Mouse (Mus musculus) monocyte, adult 59 days (primary cell): Measurements from ENCODE around the gene Ilf2. TPM values are rescaled to one million over a fixed set of nuclear protein-coding genes. Genes with fewer than 3 reads are reported as not detected.

Source experiments
- total RNA-seq, 2 experiments: library from RNA; stranded (reverse); gene quantifications; one replicate each; pipeline ENCODE4 v1.2.4; 2023

Ilf2 gene
- 10 to 100 TPM; 40.5 to 47.3 TPM for total RNA-seq

DNA sequence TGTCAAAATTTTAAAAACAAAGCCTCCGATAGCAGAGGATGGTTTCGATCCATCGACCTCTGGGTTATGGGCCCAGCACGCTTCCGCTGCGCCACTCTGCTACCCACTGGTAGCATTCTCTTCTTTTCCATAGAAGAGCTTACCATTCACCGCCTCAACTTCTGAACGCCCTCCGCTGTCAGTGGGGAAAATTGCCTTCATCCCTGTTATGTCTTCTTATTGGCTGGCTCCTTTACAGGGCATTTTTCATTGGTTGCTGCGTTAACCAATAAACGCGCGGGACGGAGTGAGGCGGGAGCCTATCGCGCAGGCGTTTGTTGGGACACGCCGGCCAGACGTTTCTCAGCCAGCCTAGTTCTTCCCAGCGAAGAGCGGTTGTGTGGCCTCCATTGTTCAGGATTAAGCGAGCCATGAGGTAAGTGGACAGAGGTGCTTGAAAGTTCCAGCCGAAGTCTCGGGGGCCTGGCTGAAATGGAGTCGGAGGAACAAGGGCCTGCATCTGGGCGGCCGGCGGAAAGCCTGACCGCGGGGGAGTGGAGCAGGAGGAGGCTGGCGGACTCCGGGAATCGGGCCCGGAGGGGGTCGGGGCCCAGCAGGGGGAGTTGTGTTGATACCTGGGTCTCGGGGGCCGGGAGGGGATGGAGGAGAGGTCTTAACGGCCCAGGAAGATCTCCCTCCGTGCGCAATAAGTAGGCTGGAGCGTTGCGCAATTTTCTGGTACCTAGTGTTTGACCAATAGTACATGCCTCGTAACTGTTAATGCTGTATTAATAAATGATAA lies at the start of gene Ilf2:
Gene Ilf2, plus strand, starts transcription at position 296 of the 781 bp plus-strand sequence.

DNA sequence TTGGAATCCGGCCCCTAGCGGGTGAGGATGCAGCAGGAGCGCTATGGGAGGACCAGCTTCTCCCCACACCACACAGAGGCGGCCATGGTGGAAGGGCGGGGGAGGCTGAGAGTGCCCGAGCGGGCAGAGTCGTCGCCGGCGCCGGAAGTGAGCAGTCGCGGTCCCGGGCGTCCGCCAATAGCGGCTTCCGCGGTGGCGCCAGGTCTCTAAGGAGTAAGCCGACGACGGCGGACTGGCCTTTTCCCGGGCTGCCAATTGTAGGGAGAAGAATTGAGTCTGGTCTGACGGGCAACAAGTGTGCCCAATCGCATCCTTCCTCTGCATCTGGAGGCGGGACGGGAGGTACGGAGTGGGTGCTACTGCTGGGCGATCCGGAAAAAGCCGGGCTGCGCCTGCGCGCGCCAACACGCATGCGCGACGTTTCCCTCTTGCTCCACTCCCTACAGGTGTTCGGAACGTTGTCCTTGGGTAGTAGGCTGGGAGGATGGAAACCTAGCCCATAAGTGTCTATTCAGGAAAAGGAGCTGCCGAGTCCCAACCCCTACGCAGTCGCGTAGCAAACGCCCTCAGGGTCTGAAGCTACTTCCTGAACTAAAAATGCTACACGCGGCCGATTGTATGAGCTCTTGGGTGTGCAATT lies 42.4 kb upstream of the Ilf2 start, which contains the start of gene Ints3:
Gene Ints3, minus strand, starts transcription at position 242 of the 640 bp plus-strand sequence.

DNA sequence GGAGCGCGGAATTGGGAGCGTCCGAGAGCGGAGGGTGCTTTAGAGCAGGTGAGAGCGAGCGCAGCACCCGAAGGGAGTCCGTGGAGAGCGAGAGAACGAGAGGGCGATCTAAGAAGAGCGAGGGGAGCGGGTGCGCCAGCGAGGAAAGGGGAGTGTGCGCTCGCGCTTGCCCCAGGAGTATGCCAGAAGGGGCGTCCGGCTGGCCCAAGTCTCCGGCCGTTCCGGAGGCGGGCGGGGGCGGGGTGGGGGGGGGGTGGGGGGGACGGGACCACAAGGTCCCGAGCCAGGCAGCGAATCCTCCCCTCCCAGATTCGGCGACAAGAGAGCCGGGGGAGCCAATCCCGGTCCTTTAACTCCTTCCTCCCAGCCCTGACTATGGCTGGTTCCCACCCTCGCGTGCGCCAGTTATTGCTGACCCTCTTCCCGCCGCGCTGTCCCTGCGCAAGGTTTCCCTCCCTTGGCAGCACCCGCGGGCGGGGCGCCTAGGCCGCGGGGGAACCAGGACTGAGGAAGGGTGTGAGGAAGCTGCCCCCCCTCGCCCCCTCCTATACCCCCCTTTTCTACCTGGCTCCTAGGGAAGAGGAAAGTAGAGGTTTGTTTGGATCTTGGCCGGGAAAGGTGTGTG lies 10.1 kb upstream of the Ilf2 start, which contains the start of gene Npr1:
Gene Npr1, minus strand, starts transcription at position 181 of the 625 bp plus-strand sequence.

DNA sequence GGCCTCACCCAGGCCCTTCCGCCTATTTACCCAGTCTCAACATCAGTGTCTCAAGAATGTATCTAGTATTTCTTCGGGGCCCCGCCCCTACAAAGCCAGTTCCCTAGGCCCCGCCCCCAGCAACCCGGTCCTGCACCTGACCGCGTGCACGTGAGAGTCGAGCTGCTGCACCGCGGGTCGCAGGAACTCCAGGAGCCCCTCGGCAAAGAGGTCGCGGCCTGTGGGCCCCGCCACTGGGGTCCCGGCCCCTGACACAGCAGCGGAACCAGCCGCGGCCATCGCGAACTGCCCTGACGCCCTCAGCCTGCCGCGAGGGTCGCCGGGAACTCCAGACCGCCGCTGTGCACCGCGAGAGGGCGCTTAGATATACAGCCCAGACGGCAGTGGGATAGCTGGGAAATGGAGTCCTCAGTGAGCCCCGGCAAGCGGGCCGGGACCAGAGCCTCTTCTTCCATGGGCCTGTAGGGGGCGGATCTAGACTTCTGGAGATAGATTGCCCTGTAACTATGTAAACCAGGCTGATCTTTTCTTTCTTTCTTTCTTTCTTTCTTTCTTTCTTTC lies 14.8 kb downstream of the Ilf2 start, which contains the start of gene Snapin:
Gene Snapin, minus strand, starts transcription at position 338 of the 561 bp plus-strand sequence.

DNA sequence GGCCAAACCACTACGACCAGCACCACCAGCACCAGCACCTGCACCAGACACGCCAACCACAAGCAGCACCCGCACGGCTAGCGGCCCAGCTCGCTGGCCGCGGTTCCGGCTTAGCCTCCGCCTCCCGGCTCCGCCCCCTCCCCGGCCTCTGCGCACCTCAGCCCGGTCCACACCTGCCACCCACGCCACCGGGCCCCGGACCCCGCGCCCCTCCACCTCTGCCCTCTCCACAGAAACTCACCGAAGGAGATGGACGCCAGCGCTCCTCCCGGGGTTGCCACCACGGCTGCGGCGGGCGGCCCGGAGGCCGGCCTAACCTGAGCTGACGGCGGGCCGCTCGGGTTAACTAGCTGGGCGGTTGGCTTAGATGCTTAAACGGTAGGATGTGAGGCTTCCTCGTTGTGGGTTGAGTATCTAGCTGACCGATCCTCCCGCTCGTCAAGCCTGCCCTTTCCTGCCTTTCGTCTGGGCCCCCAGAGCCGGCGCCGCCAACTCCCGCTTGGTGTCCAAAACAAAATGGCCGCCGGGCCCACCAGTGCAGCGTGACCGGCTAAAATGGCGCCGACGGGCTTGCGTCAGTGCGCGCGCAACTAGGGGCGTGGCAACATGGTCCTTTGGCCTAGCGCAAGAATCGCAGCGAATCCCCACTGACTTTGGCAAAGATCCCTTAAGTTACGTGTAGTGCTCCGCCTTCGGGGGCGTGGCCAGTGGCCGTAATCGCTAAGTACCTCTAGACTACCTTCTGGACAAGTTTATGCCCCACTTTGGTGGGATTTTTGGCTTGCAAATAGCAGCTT lies 33.2 kb downstream of the Ilf2 start, which contains the start of gene Chtop:
Gene Chtop, minus strand, starts transcription at position 549 of the 797 bp plus-strand sequence.

DNA sequence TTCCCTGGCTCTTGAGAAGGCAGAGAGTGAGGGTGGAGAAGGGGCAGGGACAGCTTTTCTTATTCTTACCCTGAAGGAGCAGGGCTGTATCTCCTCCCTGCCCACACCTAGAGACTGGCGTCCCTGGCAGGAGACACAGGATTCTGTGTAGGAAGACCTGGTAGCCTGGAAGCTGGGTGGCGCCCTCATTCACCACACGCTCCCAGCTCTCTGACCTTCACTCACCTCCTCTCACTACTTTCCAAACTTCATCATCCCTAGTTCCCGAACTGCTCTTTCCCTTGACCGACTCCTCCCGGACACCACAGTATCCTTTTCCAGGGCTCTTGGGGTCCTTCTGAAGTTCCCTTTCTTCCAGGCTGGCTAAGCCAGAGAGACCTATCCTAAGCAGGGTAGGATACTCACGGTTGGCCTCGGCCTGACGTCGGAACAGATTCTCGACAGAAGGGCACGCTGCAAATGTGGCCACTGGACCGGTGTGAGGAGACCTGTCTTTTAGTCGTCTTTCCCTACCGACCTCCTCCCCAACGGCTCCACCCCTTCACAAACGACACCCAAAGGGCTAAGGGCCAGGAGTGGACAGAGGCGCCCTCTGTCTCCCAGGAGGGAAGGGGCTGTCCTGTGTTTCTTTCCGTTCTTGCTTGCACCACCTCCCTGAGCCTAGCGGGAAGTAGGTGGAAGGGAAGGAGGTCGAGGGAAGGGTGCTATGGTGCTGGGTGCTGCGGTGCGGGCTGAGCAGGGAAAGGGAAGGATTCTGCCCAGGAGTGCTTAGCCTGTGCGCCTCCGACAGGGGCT lies 38.1 kb downstream of the Ilf2 start, which contains the start of the genes S100a1 and S100a13:
Gene S100a1, minus strand, starts transcription at position 597 of the 795 bp plus-strand sequence.
Gene S100a13, plus strand, starts transcription at position 640 of the 795 bp plus-strand sequence.

DNA sequence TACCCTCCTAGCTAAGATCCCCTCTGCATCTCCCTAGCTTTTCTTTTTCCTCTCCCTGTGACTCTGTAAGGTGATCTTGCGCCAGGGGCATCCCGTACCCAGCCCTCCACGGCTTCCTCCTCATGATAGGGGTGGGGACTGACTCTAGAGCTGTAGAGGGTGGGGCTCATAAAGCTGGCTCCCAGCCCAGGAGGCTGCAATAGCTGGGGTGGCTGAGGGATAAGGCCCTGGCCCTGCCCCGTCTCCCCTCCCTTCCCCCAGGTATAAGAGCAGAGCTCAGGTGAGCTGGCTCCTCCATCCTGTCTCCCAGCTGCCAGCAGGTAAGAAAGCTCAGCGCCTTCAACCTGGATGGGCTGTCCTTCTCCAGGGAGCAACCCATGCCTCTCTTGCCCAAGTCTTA lies 50.7 kb downstream of the Ilf2 start, which contains the start of gene S100a14:
Gene S100a14, plus strand, starts transcription at position 277 of the 400 bp plus-strand sequence.

DNA sequence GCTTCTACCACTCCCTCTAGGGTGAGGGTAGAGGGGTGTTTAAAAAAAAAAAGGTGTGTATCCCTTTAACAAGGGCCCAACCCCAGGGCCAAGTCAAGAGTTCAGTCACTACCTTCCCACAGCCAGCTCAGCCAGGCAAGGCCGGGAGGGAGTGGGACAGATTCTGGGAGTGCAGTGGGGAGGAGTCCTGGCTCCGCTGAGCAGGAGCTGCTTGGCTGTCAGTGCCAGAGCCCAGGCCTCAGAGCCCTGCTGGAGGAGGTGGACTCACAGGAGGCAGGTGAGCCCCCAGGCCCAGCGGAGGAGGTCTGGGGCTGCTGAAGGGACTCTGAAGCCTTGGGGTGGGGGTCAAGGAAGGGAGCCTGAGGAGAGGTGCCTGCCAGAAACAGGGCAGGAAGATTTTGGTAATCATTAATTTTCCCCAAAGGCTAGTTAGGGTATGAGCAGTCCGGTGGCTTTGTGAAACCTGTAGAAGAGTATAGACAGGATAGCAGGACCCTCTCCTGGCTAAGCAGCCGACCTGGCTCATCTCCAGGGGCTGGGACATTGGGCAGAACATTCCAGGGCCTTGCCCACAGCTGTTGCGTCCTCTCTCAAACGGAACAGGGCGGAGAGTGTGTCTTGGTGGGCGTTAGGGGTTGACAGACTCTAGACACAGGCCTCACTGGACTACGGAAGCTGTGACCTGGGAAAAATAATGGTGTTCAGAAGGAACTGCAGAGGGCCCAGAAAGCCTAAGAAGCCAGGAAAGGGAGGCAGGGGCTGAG lies 61.4 kb downstream of the Ilf2 start, which contains the start of gene S100a16:
Gene S100a16, plus strand, starts transcription at position 114 of the 764 bp plus-strand sequence.

Other genes with a start within 250 kb of the Ilf2 start
- gene Jtb, start 244.5 kb upstream of the Ilf2 start, total RNA-seq, result 10 to 100 TPM; 58.2 to 59.8 TPM
- under 1 TPM in 1 of 2 experiments, not detected in 1; 0.49 TPM for gene Creb3l4, start 232.6 kb upstream of the Ilf2 start, total RNA-seq
- 10 to 100 TPM; 60.0 to 71.1 TPM for gene Slc39a1, start 228.0 kb upstream of the Ilf2 start, total RNA-seq
- gene Crtc2, start 222.0 kb upstream of the Ilf2 start, total RNA-seq, result 100 to 1,000 TPM in 1 of 2 experiments, 10 to 100 TPM in 1; 96.3 to 105 TPM
- gene Dennd4b, start 210.9 kb upstream of the Ilf2 start, total RNA-seq, result 100 to 1,000 TPM in 1 of 2 experiments, 10 to 100 TPM in 1; 95.5 to 103 TPM
- gene Gatad2b, start 182.9 kb upstream of the Ilf2 start, total RNA-seq, result 10 to 100 TPM; 77.6 to 81.0 TPM
- 1 to 10 TPM; 1.1 to 1.5 TPM for gene Slc27a3, start 86.2 kb upstream of the Ilf2 start, total RNA-seq
- 10 to 100 TPM; 35.1 to 39.0 TPM for gene Ints3, start 42.5 kb upstream of the Ilf2 start, total RNA-seq
- gene Npr1, start 10.3 kb upstream of the Ilf2 start, total RNA-seq, result under 1 TPM in 1 of 2 experiments, not detected in 1; 0.52 TPM
- 10 to 100 TPM; 42.2 to 43.7 TPM for gene Snapin, start 14.9 kb downstream of the Ilf2 start, total RNA-seq
- 100 to 1,000 TPM; 112 to 113 TPM for gene Chtop, start 33.4 kb downstream of the Ilf2 start, total RNA-seq
- gene S100a1, start 38.3 kb downstream of the Ilf2 start, total RNA-seq, result 10 to 100 TPM; 24.1 to 24.6 TPM
- gene S100a13, start 38.3 kb downstream of the Ilf2 start, total RNA-seq, result 10 to 100 TPM; 36.8 to 37.4 TPM
- gene S100a14, start 50.7 kb downstream of the Ilf2 start, total RNA-seq, result under 1 TPM in 1 of 2 experiments, not detected in 1; 0.52 TPM
- not detected for gene S100a16, start 61.1 kb downstream of the Ilf2 start, total RNA-seq
- gene S100a3, start 84.5 kb downstream of the Ilf2 start, total RNA-seq, result 1 to 10 TPM in 1 of 2 experiments, not detected in 1; 1.0 TPM
- not detected for gene S100a2, start 114.1 kb downstream of the Ilf2 start, total RNA-seq
- not detected for gene Gm42674, start 125.8 kb downstream of the Ilf2 start, total RNA-seq
- 1,000 to 10,000 TPM; 1,255 to 1,377 TPM for gene S100a4, start 127.6 kb downstream of the Ilf2 start, total RNA-seq
- gene S100a5, start 132.4 kb downstream of the Ilf2 start, total RNA-seq, result not detected
- 100 to 1,000 TPM; 672 to 834 TPM for gene S100a6, start 136.8 kb downstream of the Ilf2 start, total RNA-seq
- not detected for gene S100a7a, start 177.9 kb downstream of the Ilf2 start, total RNA-seq
- 10 to 100 TPM in 1 of 2 experiments, 1 to 10 TPM in 1; 9.4 to 13.9 TPM for gene S100a8, start 192.9 kb downstream of the Ilf2 start, total RNA-seq
- gene S100a9, start 219.6 kb downstream of the Ilf2 start, total RNA-seq, result 10 to 100 TPM; 10.3 to 13.2 TPM